Mouse (Mus musculus) left cerebral cortex, adult 2 months (tissue): ENCODE measurements around the gene Tmem240. TPM values are rescaled to one million over a fixed set of nuclear protein-coding genes. Genes with fewer than 3 reads are reported as not detected.
"Not testable (repeated sequence)": the region's sequence is repeated elsewhere in the genome, so short reads cannot be mapped to it uniquely, and the experiment has no call there.

Source experiments
- DNase-seq, 2 experiments: peaks; one replicate each; pipeline ENCODE4 v3.0.0; 2021 to 2022; ENCODE audit warnings: low spot score in 2 of 2, mixed read lengths in 1 of 2; ENCODE audit errors: extremely low spot score in 1 of 2
- H3K27ac ChIP-seq: fragments of 200-600 bp; 2 replicates; pipeline ENCODE4 v1.8.1; 2022
- H3K4me3 ChIP-seq: fragments of 200-600 bp; 2 replicates; pipeline ENCODE4 v1.8.1; 2022
- CTCF ChIP-seq: fragments of 200-600 bp; IDR thresholded peaks from 2 replicates; pipeline ENCODE4 v1.8.1; 2022; ENCODE audit warnings: antibody characterized with exemption, mild to moderate bottlenecking, moderate library complexity
- intact Hi-C: fragments of 180-260 bp; cut with DNase I; formaldehyde crosslinking; loops from one replicate; pipeline ENCODE4 v1.15.1; 2025
- total RNA-seq, 2 experiments: library from RNA; stranded (reverse); gene quantifications; 2 replicates each; pipeline ENCODE4 v1.2.3; 2021

Tmem240 gene
- total RNA-seq, 2 experiments from 2014 or later, result 54.0 to 57.0 TPM

GRCm38 (mm10) chr4:155736421-155736820 is 1.8 kb downstream of the Tmem240 start:
- no peak overlapping the region for H3K27ac ChIP-seq
- no peak overlapping the region; the same call in 1 of the 2 replicates for H3K4me3 ChIP-seq
- intact Hi-C loops, result no loop called here
- no peak for TF ChIP-seq CTCF
- no peak for DNase-seq

- DNase-seq, result peak in 1 of 2 experiments; percentile 35
Measured at GRCm38 (mm10) chr4:155738262-155738661, 3.7 kb downstream of the Tmem240 start.

GRCm38 (mm10) chr4:155739152-155739551 is 4.6 kb downstream of the Tmem240 start:
- intact Hi-C loops, result no loop called here
- H3K4me3 ChIP-seq, result no peak overlapping the region
- no peak for DNase-seq
- no peak overlapping the region; the same call in 1 of the 2 replicates for H3K27ac ChIP-seq
- TF ChIP-seq CTCF, result no peak; the same call in 1 of the 2 replicates

More at GRCm38 (mm10) chr4:155738262-155738661, 3.7 kb downstream of the Tmem240 start:
- intact Hi-C loops, result no loop called here
- peak overlapping the region; percentile 57 for H3K27ac ChIP-seq
- no peak for TF ChIP-seq CTCF
- no peak overlapping the region for H3K4me3 ChIP-seq

GRCm38 (mm10) chr4:155739741-155740636 is 5.4 kb downstream of the Tmem240 start:
- TF ChIP-seq CTCF, result no peak
- no peak for DNase-seq
- Histone ChIP-seq H3K4me3 (no peak overlapping the region), H3K27ac (no peak overlapping the region; the same call in 1 of the 2 replicates)
- intact Hi-C loops, result no loop called here

GRCm38 (mm10) chr4:155740681-155741080 is 6.1 kb downstream of the Tmem240 start:
- intact Hi-C loops, H3K4me3 ChIP-seq, DNase-seq, H3K27ac ChIP-seq: not testable (repeated sequence)

GRCm38 (mm10) chr4:155742684-155743083 is 8.1 kb downstream of the Tmem240 start:
- DNase-seq, result no peak
- no peak for TF ChIP-seq CTCF
- H3K27ac ChIP-seq, result no peak overlapping the region
- intact Hi-C loops, result no loop called here
- H3K4me3 ChIP-seq, result no peak overlapping the region

- intact Hi-C loops, result no loop called here
- Histone ChIP-seq H3K27ac (no peak overlapping the region), H3K4me3 (no peak overlapping the region)
- TF ChIP-seq CTCF, result no peak
- no peak for DNase-seq
Measured at GRCm38 (mm10) chr4:155744474-155744873, 9.9 kb downstream of the Tmem240 start.

- Histone ChIP-seq H3K27ac (no peak overlapping the region), H3K4me3 (no peak overlapping the region)
- no peak for DNase-seq
- TF ChIP-seq CTCF, result no peak
- intact Hi-C loops, result no loop called here
Measured at GRCm38 (mm10) chr4:155745136-155745535, 10.5 kb downstream of the Tmem240 start.

- TF ChIP-seq CTCF, result no peak
- no peak overlapping the region; the same call in 1 of the 2 replicates for H3K27ac ChIP-seq
- no peak overlapping the region for H3K4me3 ChIP-seq
- DNase-seq, result no peak
- intact Hi-C loops, result no loop called here
Measured at GRCm38 (mm10) chr4:155746036-155746548, 11.5 kb downstream of the Tmem240 start.

- no peak for DNase-seq
- H3K4me3 ChIP-seq, result no peak overlapping the region
- no peak for TF ChIP-seq CTCF
- H3K27ac ChIP-seq, result no peak overlapping the region; the same call in 1 of the 2 replicates
- intact Hi-C loops, result no loop called here
Measured at GRCm38 (mm10) chr4:155746575-155747490, 12.2 kb downstream of the Tmem240 start.

- Histone ChIP-seq H3K4me3 (no peak overlapping the region), H3K27ac (no peak overlapping the region)
- no peak for TF ChIP-seq CTCF
- no peak for DNase-seq
- intact Hi-C loops, result no loop called here
Measured at GRCm38 (mm10) chr4:155757011-155757410, 22.4 kb downstream of the Tmem240 start.
